Mouse (Mus musculus) heart, postnatal 36 days (tissue): Measurements from ENCODE around the gene Stard13. TPM values are rescaled to one million over a fixed set of nuclear protein-coding genes. Genes with fewer than 3 reads are reported as not detected.

ENCODE experiments used
- DNase-seq, 2 experiments: peaks; one replicate each; pipeline ENCODE4 v3.0.0; 2021 to 2022
- intact Hi-C: fragments of 180-260 bp; cut with DNase I; formaldehyde crosslinking; loops from one replicate; pipeline ENCODE4 v1.15.1; 2025
- total RNA-seq, 2 experiments: library from RNA; stranded (reverse); gene quantifications; 2 replicates each; pipeline ENCODE4 v1.2.3; 2021

Stard13 gene
- total RNA-seq, 2 experiments from 2014 or later: 24.1 to 25.0 TPM

GRCm38 (mm10) chr5:151187336-151187735, 46.3 kb downstream of the Stard13 start:
- no peak for DNase-seq
- intact Hi-C loops: no loop called here

GRCm38 (mm10) chr5:151185286-151185856, 48.3 kb downstream of the Stard13 start:
- intact Hi-C loops: no loop called here
- no peak for DNase-seq

GRCm38 (mm10) chr5:151183656-151184240, 49.9 kb downstream of the Stard13 start:
- intact Hi-C loops: no loop called here
- peak in 1 of 2 experiments; percentile 54 for DNase-seq

GRCm38 (mm10) chr5:151181288-151181687, 52.3 kb downstream of the Stard13 start:
- intact Hi-C loops: loop anchor here (2.0 kb wide), 1 partner anchor 124 kb away; no protein-coding TSS in a partner anchor
- DNase-seq: peak in 1 of 2 experiments; percentile 31

GRCm38 (mm10) chr5:151180176-151180785, 53.4 kb downstream of the Stard13 start:
- no peak for DNase-seq
- intact Hi-C loops: loop anchor here (2.0 kb wide), 1 partner anchor 123 kb away; no protein-coding TSS in a partner anchor

- no peak for DNase-seq
- intact Hi-C loops: no loop called here
Measured at GRCm38 (mm10) chr5:151177171-151177570, 56.5 kb downstream of the Stard13 start.

- intact Hi-C loops: no loop called here
- no peak for DNase-seq
Measured at GRCm38 (mm10) chr5:151175897-151176313, 57.7 kb downstream of the Stard13 start.

GRCm38 (mm10) chr5:151174485-151175460, 58.9 kb downstream of the Stard13 start:
- intact Hi-C loops: no loop called here

GRCm38 (mm10) chr5:151173774-151174173, 59.9 kb downstream of the Stard13 start:
- intact Hi-C loops: no loop called here
- DNase-seq: no peak

More at GRCm38 (mm10) chr5:151174485-151175460, 58.9 kb downstream of the Stard13 start:
- DNase-seq: peak; percentile 41 to 50

GRCm38 (mm10) chr5:151170168-151170750, 63.4 kb downstream of the Stard13 start:
- DNase-seq: no peak
- intact Hi-C loops: no loop called here

GRCm38 (mm10) chr5:151168191-151168590, 65.4 kb downstream of the Stard13 start:
- intact Hi-C loops: no loop called here
- no peak for DNase-seq

GRCm38 (mm10) chr5:151167641-151168040, 66.0 kb downstream of the Stard13 start:
- intact Hi-C loops: no loop called here
- no peak for DNase-seq

- intact Hi-C loops: no loop called here
- peak; percentile 66 to 72 for DNase-seq
Measured at GRCm38 (mm10) chr5:151166266-151166665, 67.4 kb downstream of the Stard13 start.

GRCm38 (mm10) chr5:151165381-151166016, 68.1 kb downstream of the Stard13 start:
- no peak for DNase-seq
- intact Hi-C loops: no loop called here

- DNase-seq: no peak
- intact Hi-C loops: no loop called here
Measured at GRCm38 (mm10) chr5:151164815-151165214, 68.8 kb downstream of the Stard13 start.

- no peak for DNase-seq
- intact Hi-C loops: no loop called here
Measured at GRCm38 (mm10) chr5:151162642-151163041, 71.0 kb downstream of the Stard13 start.

- no peak for DNase-seq
- intact Hi-C loops: no loop called here
Measured at GRCm38 (mm10) chr5:151155247-151155646, 78.4 kb downstream of the Stard13 start.

- intact Hi-C loops: no loop called here
Measured at GRCm38 (mm10) chr5:151154780-151155179, 78.9 kb downstream of the Stard13 start.

GRCm38 (mm10) chr5:151154030-151154429, 79.6 kb downstream of the Stard13 start:
- intact Hi-C loops: no loop called here
- no peak for DNase-seq

More at GRCm38 (mm10) chr5:151154780-151155179, 78.9 kb downstream of the Stard13 start:
- peak; percentile 39 to 49 for DNase-seq

- no peak for DNase-seq
- intact Hi-C loops: no loop called here
Measured at GRCm38 (mm10) chr5:151151549-151151948, 82.1 kb downstream of the Stard13 start.
